Mouse (Mus musculus) thymus, adult 2 months (tissue): ENCODE data around the gene Slc16a10.

ENCODE experiments used
- CTCF ChIP-seq: fragments of 200-500 bp; IDR thresholded peaks from 2 replicates; pipeline ENCODE4 v1.5.1; 2012; ENCODE audit warnings: mild to moderate bottlenecking, control low read depth, low read length, moderate library complexity, borderline replicate concordance; ENCODE audit not compliant: control insufficient read depth, poor library complexity, insufficient read depth; ENCODE audit errors: extremely low read depth
- POLR2A ChIP-seq: fragments of 200-500 bp; IDR thresholded peaks from 2 replicates; pipeline ENCODE4 v1.6.1; 2012; ENCODE audit warnings: mild to moderate bottlenecking, low read length, control low read depth, moderate library complexity; ENCODE audit not compliant: control insufficient read depth, poor library complexity, insufficient read depth; ENCODE audit errors: extremely low read depth

- TF ChIP-seq CTCF (no peak), POLR2A (no peak)
These were observed 32.5 kb downstream of the Slc16a10 start for GRCm38 (mm10) chr10:40109520-40109919.
